Comparison of ENCODE assay signal across 8 mouse cellular contexts in the genomic region with DNA sequence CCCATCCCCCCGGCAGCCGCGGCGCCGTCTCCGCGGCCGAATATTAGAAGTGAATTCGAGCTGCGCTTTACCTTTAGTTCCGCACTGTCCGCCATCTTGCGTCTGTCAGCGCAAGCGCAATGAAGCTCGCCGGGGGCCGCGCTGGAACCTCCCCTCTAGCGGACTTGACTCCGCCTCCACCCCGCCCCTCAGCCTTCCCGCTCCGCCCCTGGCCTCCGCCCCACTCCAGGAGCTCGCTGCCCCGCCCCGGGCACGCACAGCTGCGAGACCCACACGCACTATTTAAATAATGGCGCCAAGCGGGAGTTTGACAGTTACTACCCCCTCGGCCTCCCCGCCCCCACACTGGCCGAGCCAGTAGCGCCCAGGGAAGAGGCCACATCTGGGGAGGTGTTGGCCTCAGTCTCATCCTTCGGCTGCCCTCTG. TPM values are rescaled to one million over a fixed set of nuclear protein-coding genes. Genes with fewer than 3 reads are reported as not detected.
DNase-seq lines count a peak whose midpoint lies in the region; ATAC-seq and TF ChIP-seq lines count a peak whose summit lies in the region.

No protein-coding gene starts in this region.

- peak overlapping the region; percentile 99 for H3K4me3 ChIP-seq in ES-Bruce4 (ENCODE audit: low read depth, low read length)
- peak overlapping the region; percentile 95 for H3K4me3 ChIP-seq in forebrain, embryonic 13.5 days
- peak overlapping the region; percentile 91 for H3K4me3 ChIP-seq in liver, postnatal 0 days (ENCODE audit: low read depth, low read length)
- peak overlapping the region; percentile 89 for H3K4me3 ChIP-seq in neural tube, embryonic 14.5 days (ENCODE audit: low read depth, low read length)

- 0 out of 2 replicates have a peak, but pooled peaks have one; percentile 45 for TF ChIP-seq EP300 in ES-Bruce4 (IDR thresholded peaks at IDR 0.05; ENCODE audit: insufficient read depth, low read depth, low read length)
- TF ChIP-seq EP300 in liver, postnatal 0 days (IDR thresholded peaks at IDR 0.05; ENCODE audit: low read depth), result peak; percentile 26; the same call in 1 of the 2 replicates

- ATAC-seq in cerebellum, adult (ENCODE audit: insufficient number of reproducible peaks, low FRiP score, low TSS enrichment), result peak; percentile 95
- ATAC-seq in forebrain, embryonic 13.5 days, result peak; percentile 96
- peak; percentile 98 for ATAC-seq in liver, postnatal 0 days
- ATAC-seq in neural tube, embryonic 14.5 days (ENCODE audit: low read depth), result peak; percentile 93

- no peaks in the 10 kb centered on the region for H3K4me1 ChIP-seq in ES-Bruce4 (ENCODE audit: control insufficient read depth, insufficient read depth, low read length)
- H3K4me1 ChIP-seq in forebrain, embryonic 13.5 days, result peaks cover 35% of the 10 kb centered on the region
- H3K4me1 ChIP-seq in liver, postnatal 0 days (ENCODE audit: insufficient read depth), result peaks cover 11% of the 10 kb centered on the region
- H3K4me1 ChIP-seq in neural tube, embryonic 14.5 days (ENCODE audit: control insufficient read depth, insufficient read depth, low read length), result 0 out of 2 replicates have a peak, but pooled peaks cover 9% of the 10 kb centered on the region

- intact Hi-C loops in heart, postnatal 10 days (cut with DNase I), result loop anchor here (5.0 kb wide), 1 partner anchor 92 kb away; no protein-coding TSS in a partner anchor

- under 1% methylated on average over 35 of the region's 38 CpGs for WGBS in forebrain, embryonic 13.5 days
- under 1% methylated on average over 38 of the region's 38 CpGs for WGBS in large intestine, adult 2 months
- under 1% methylated on average over 33 of the region's 38 CpGs for WGBS in liver, postnatal 0 days (ENCODE audit: insufficient replicate concordance)
- under 1% methylated on average over 27 of the region's 38 CpGs for WGBS in neural tube, embryonic 14.5 days

- H3K9me3 ChIP-seq in ES-Bruce4 (replicated peaks; ENCODE audit: control insufficient read depth, insufficient read depth, low read length, poor library complexity, severe bottlenecking), result 0 out of 2 replicates have a peak, but pooled peaks cover 5% of the 10 kb centered on the region
- H3K9me3 ChIP-seq in forebrain, embryonic 13.5 days (replicated peaks), result no peaks in the 10 kb centered on the region
- no peaks in the 10 kb centered on the region for H3K9me3 ChIP-seq in liver, postnatal 0 days (ENCODE audit: low read length)
- H3K9me3 ChIP-seq in neural tube, embryonic 14.5 days (ENCODE audit: control insufficient read depth, low read length), result no peaks in the 10 kb centered on the region

- TF ChIP-seq POLR2A in ES-Bruce4 (IDR thresholded peaks at IDR 0.05; ENCODE audit: insufficient read depth, low read length), result no peak

- H3K4me2 ChIP-seq in forebrain, embryonic 13.5 days, result peak overlapping the region; percentile 84
- H3K4me2 ChIP-seq in liver, postnatal 0 days (ENCODE audit: low read depth, low read length), result peak overlapping the region; percentile 94
- H3K4me2 ChIP-seq in neural tube, embryonic 14.5 days (ENCODE audit: low read depth, low read length), result peak overlapping the region; percentile 51

- TF ChIP-seq CTCF in ES-Bruce4 (IDR thresholded peaks at IDR 0.05; ENCODE audit: low read depth, low read length), result no peak
- no peak for TF ChIP-seq CTCF in liver, postnatal 0 days (IDR thresholded peaks at IDR 0.05; ENCODE audit: low read depth)

- peak; percentile 98 for DNase-seq in heart, postnatal 10 days
- peak; percentile 78 for DNase-seq in large intestine, adult 2 months (ENCODE audit: low read depth, low spot score)
- DNase-seq in liver, postnatal 0 days, result peak; percentile 99
- peak; percentile 99 for DNase-seq in testis, postnatal 10 days (ENCODE audit: low spot score)

- no peaks in the 10 kb centered on the region for H3K27me3 ChIP-seq in ES-Bruce4 (ENCODE audit: control insufficient read depth, insufficient read depth, low read length, poor library complexity, severe bottlenecking)
- no peaks in the 10 kb centered on the region for H3K27me3 ChIP-seq in forebrain, embryonic 13.5 days
- no peaks in the 10 kb centered on the region for H3K27me3 ChIP-seq in liver, postnatal 0 days (ENCODE audit: insufficient read depth, low read length)
- H3K27me3 ChIP-seq in neural tube, embryonic 14.5 days (ENCODE audit: control insufficient read depth, insufficient read depth, low read length), result no peaks in the 10 kb centered on the region

- H3K9ac ChIP-seq in ES-Bruce4 (ENCODE audit: low read depth, poor library complexity, severe bottlenecking), result peak overlapping the region; percentile 89
- H3K9ac ChIP-seq in forebrain, embryonic 13.5 days, result peak overlapping the region; percentile 88
- peak overlapping the region; percentile 97 for H3K9ac ChIP-seq in liver, postnatal 0 days (replicated peaks)
- peak overlapping the region; percentile 87 for H3K9ac ChIP-seq in neural tube, embryonic 14.5 days (replicated peaks; ENCODE audit: low read depth, low read length)

- no peaks in the 10 kb centered on the region for H3K36me3 ChIP-seq in ES-Bruce4 (ENCODE audit: control insufficient read depth, insufficient read depth, low read length, poor library complexity, severe bottlenecking)
- H3K36me3 ChIP-seq in forebrain, embryonic 13.5 days (ENCODE audit: poor library complexity, severe bottlenecking), result no peaks in the 10 kb centered on the region
- no peaks in the 10 kb centered on the region for H3K36me3 ChIP-seq in liver, postnatal 0 days (replicated peaks; ENCODE audit: insufficient read depth, low read length)
- no peaks in the 10 kb centered on the region for H3K36me3 ChIP-seq in neural tube, embryonic 14.5 days (ENCODE audit: control insufficient read depth, insufficient read depth, low read length)

- H3K27ac ChIP-seq in ES-Bruce4 (ENCODE audit: insufficient read depth, low read length), result no peak overlapping the region
- peak overlapping the region; percentile 97 for H3K27ac ChIP-seq in forebrain, embryonic 13.5 days
- peak overlapping the region; percentile 96 for H3K27ac ChIP-seq in liver, postnatal 0 days (ENCODE audit: low read depth)
- H3K27ac ChIP-seq in neural tube, embryonic 14.5 days (ENCODE audit: low read depth, low read length), result peak overlapping the region; percentile 95

RNA-seq across cellular contexts. Expression of gene Pias1, which starts 6.9 kb away (rescaled TPM):
- 63.8 and 63.9 TPM in 2 replicates for polyA plus RNA-seq in ES-Bruce4 (2011; ENCODE audit: insufficient read depth, insufficient read length, low read depth, missing spikeins)
- polyA plus RNA-seq in forebrain, embryonic 13.5 days (2015; fragmentation: Nextera tagmentation; extraction: Ambion mirVana), result 57.1 and 62.7 TPM in 2 replicates
- 10 to 100 TPM; 26.3 to 26.7 TPM for total RNA-seq in heart, postnatal 10 days (2021)
- 8.6 and 18.6 TPM in 2 replicates for polyA plus RNA-seq in large intestine, adult 2 months (2012; rRNA removed)
- polyA plus RNA-seq in liver, postnatal 0 days (2015; fragmentation: Nextera tagmentation; extraction: Ambion mirVana), result 19.5 and 20.9 TPM in 2 replicates
- polyA plus RNA-seq in neural tube, embryonic 14.5 days (2014; fragmentation: Nextera tagmentation; extraction: Ambion mirVana), result 62.6 and 66.5 TPM in 2 replicates
